Mouse (Mus musculus) limb, embryonic 14.5 days (tissue): ENCODE results near the gene Srebf1. TPM values are rescaled to one million over a fixed set of nuclear protein-coding genes. Genes with fewer than 3 reads are reported as not detected.

Experiments
- ATAC-seq: fragments of 200-750 bp; cut with Nextera tagmentation; 2 replicates; pipeline ENCODE4 v1.8.0; 2017; ENCODE audit warnings: low read depth, moderate number of reproducible peaks, moderate TSS enrichment; ENCODE audit not compliant: low FRiP score
- DNase-seq: peaks from one replicate; pipeline ENCODE4 v3.0.0-alpha.2; 2015; ENCODE audit warnings: low spot score
- H3K27ac ChIP-seq: fragments of 300-500 bp; sonication (generic); replicated peaks from 2 replicates; pipeline ENCODE4 v1.5.1; 2014; ENCODE audit warnings: low read depth, mild to moderate bottlenecking, low read length, moderate library complexity, mixed read lengths
- H3K27me3 ChIP-seq: fragments of 300-500 bp; sonication (generic); 2 replicates; pipeline ENCODE4 v1.6.1; 2014; ENCODE audit warnings: low read length, mixed read lengths; ENCODE audit not compliant: control insufficient read depth, insufficient read depth
- H3K36me3 ChIP-seq: fragments of 300-500 bp; sonication (generic); 2 replicates; pipeline ENCODE4 v1.6.1; 2014; ENCODE audit warnings: mild to moderate bottlenecking, low read length, moderate library complexity, mixed read lengths; ENCODE audit not compliant: control insufficient read depth, insufficient read depth
- H3K4me1 ChIP-seq: fragments of 300-500 bp; sonication (generic); 2 replicates; pipeline ENCODE4 v1.6.1; 2014; ENCODE audit warnings: antibody characterized with exemption, low read length, mixed read lengths; ENCODE audit not compliant: control insufficient read depth, insufficient read depth
- H3K4me2 ChIP-seq: fragments of 300-500 bp; sonication (generic); replicated peaks from 2 replicates; pipeline ENCODE4 v1.6.1; 2014; ENCODE audit warnings: low read depth, mild to moderate bottlenecking, low read length, moderate library complexity; ENCODE audit not compliant: severe bottlenecking
- H3K4me3 ChIP-seq: fragments of 300-500 bp; sonication (generic); replicated peaks from 2 replicates; pipeline ENCODE4 v1.5.1; 2014; ENCODE audit warnings: low read length
- H3K9ac ChIP-seq: fragments of 300-500 bp; sonication (generic); 2 replicates; pipeline ENCODE4 v1.6.1; 2014; ENCODE audit warnings: mild to moderate bottlenecking, low read depth, low read length, moderate library complexity; ENCODE audit not compliant: severe bottlenecking
- H3K9me3 ChIP-seq: fragments of 300-500 bp; sonication (generic); 2 replicates; pipeline ENCODE4 v1.6.1; 2016; ENCODE audit warnings: low read length; ENCODE audit not compliant: control insufficient read depth
- POLR2A ChIP-seq: fragments of 200-500 bp; IDR thresholded peaks from 2 replicates; pipeline ENCODE4 v1.8.0; 2012; ENCODE audit warnings: inconsistent platforms, mild to moderate bottlenecking, moderate library complexity, borderline replicate concordance; ENCODE audit not compliant: insufficient read depth, insufficient read length; ENCODE audit errors: extremely low read depth
- WGBS: fragments of 180-500 bp; shearing (Covaris S2); extraction: QIAGEN DNeasy Blood & Tissue Kit; methylation state at CpG from one replicate; pipeline ENCODE4 v1.1.7; 2014; 5-methylcytosine and 5-hydroxymethylcytosine counted together
- polyA plus RNA-seq, 2 experiments: library from polyadenylated mRNA; depleted of rRNA in 1 of 2; stranded (reverse) in 1 of 2; unstranded in 1 of 2; fragments of >200 nt; fragmentation: Nextera tagmentation in 1 of 2; extraction: Ambion mirVana in 1 of 2; gene quantifications; 2 replicates each; pipeline versions ENCODE4 v1.2.1 to v1.2.3; 2012 to 2014

Srebf1 gene
- polyA plus RNA-seq, 2 experiments: 77.1 to 96.5 TPM

DNA sequence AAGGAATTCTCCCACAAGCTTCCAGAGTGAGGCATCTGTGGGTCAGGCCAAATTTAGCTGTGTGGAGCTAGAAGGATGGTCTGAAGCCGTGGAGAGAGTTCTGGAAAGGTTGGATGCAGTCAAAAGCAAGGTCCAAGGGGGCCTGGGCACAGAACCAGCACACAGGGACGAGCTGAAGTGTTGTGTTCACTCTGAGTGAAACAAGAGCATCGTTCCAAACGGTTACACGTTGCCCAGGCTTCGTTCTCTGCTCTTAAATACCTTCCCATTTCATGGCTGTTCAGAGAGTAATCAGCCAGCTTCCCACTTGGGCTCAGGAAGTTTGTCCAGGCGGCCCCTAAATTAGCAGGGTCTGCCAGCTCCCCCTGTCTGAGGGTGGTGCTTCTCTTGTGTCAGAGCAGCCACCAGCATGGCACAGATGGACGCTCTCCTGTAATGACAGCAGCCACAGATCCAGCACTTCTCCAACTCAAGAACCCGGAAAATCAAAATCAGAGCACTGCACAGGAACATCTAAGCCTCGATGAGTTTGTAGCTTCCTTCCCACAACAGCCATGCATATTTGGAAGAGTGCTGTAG lies 48.7 kb downstream of the Srebf1 start:
- Histone ChIP-seq H3K27me3 (no peaks in the 10 kb centered on the region), H3K27ac (no peak overlapping the region), H3K36me3 (no peaks in the 10 kb centered on the region; the same call in 1 of the 2 replicates), H3K9me3 (no peaks in the 10 kb centered on the region), H3K4me2 (no peak overlapping the region), H3K4me1 (peaks cover 52% of the 10 kb centered on the region), H3K9ac (no peak overlapping the region), H3K4me3 (no peak overlapping the region)
- no peak for TF ChIP-seq POLR2A
- 41% methylated on average over 10 of the region's 10 CpGs for WGBS
- DNase-seq (no peak), ATAC-seq (no peak)

DNA sequence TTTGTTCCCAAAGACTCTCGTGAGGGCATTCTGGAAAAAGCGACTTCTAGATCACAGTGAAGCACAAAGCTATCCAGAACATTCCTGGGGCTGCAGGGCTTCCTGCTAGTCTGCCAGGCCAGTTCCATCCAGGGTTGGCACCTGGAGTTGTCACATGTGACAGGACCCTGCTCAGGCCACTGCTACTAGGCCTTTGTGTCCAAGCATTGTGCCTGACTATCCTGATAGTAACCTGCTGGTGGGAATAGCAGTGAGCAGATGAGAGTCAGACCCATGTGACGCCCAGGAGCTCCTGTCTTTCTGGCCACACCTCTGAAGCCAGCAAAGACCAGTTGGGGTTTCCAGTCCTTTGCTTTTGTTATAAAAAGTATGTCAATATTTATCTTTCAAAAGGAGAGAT lies 50.3 kb downstream of the Srebf1 start:
- H3K4me1 ChIP-seq: peaks cover 48% of the 10 kb centered on the region
- no peak for TF ChIP-seq POLR2A
- ATAC-seq (no peak), DNase-seq (no peak)
- no peaks in the 10 kb centered on the region for H3K9me3 ChIP-seq
- 84% methylated on average over 3 of the region's 3 CpGs for WGBS
- no peak overlapping the region for H3K27ac ChIP-seq
- H3K4me2 ChIP-seq: no peak overlapping the region
- H3K36me3 ChIP-seq: peaks cover 1% of the 10 kb centered on the region
- H3K9ac ChIP-seq: no peak overlapping the region; the same call in 1 of the 2 replicates
- H3K4me3 ChIP-seq: no peak overlapping the region
- no peaks in the 10 kb centered on the region for H3K27me3 ChIP-seq

DNA sequence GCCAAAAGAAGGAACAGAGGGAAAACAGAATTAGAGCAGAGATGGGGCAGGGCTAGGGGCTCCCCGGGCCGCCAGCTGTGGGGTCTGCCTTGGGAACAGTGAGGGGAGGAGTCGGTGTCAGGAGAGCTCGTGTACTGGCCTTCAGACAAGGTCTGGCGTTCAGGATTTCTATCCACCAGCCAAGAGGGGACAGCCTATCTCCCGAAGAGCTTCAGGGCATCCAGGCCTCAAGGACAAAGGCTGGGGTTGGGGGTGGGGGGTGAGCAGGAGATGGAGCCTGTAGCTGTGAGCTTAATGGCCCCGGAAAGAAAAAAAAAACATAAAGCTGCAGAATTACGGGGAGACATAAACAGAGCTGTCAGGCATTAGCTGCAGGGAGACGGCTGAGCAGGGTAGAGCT lies 53.6 kb downstream of the Srebf1 start:
- Histone ChIP-seq H3K27me3 (no peaks in the 10 kb centered on the region), H3K9me3 (no peaks in the 10 kb centered on the region), H3K27ac (no peak overlapping the region), H3K4me2 (no peak overlapping the region), H3K9ac (no peak overlapping the region), H3K4me3 (no peak overlapping the region), H3K4me1 (peaks cover 37% of the 10 kb centered on the region), H3K36me3 (peaks cover 13% of the 10 kb centered on the region)
- no peak for DNase-seq
- 25% methylated on average over 9 of the region's 9 CpGs for WGBS
- ATAC-seq: no peak
- no peak for TF ChIP-seq POLR2A

DNA sequence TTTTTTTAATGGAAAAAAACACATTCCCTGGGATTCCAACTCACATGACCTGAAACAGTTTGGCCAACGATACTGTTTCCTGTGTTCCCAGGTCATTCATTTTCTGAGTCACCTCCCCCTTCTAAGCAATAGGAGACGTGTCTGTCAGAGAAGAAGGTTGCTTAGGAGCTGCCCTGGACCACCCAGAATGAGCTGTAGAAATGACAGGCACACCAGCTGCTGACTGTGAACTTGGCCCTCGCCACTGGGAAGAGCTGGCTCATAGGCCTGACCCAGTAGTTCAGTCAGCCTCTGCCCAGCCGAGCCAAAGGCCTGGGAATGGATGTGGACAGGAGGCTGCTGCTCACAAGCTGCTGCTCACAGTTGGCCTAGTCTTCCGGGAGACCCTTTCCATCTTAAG lies 57.3 kb downstream of the Srebf1 start:
- no peak overlapping the region for H3K4me3 ChIP-seq
- H3K4me2 ChIP-seq: no peak overlapping the region
- H3K9ac ChIP-seq: no peak overlapping the region
- no peak overlapping the region for H3K27ac ChIP-seq
- 48% methylated on average over 5 of the region's 5 CpGs for WGBS
- DNase-seq (no peak), ATAC-seq (no peak)
- H3K4me1 ChIP-seq: peaks cover 24% of the 10 kb centered on the region
- H3K9me3 ChIP-seq: no peaks in the 10 kb centered on the region
- H3K36me3 ChIP-seq: peaks cover 25% of the 10 kb centered on the region
- TF ChIP-seq POLR2A: no peak
- no peaks in the 10 kb centered on the region for H3K27me3 ChIP-seq

DNA sequence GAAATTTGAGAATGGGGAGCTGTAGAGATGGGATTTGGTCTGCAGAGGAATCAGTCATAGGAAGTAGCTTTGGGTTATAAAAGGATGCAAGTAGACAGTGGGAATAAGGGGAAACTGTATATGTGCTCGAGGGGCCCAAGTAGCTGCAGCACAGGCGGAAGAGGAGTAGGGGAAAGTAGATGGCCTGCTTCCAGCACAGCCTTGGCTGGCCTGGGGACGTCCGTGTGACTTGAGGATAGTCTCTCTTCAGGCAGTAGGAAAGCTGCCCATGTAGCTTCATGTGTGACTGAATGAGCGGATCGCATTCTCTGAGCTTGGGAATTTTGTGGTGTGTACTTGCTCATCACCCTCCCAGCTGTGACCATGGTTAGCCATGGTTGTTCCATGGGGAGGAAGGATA lies 57.9 kb downstream of the Srebf1 start:
- H3K36me3 ChIP-seq: peaks cover 30% of the 10 kb centered on the region
- no peak for ATAC-seq
- H3K9me3 ChIP-seq: no peaks in the 10 kb centered on the region
- no peaks in the 10 kb centered on the region for H3K27me3 ChIP-seq
- WGBS: 79% methylated on average over 6 of the region's 6 CpGs
- TF ChIP-seq POLR2A: no peak
- no peak for DNase-seq
- H3K4me1 ChIP-seq: peaks cover 26% of the 10 kb centered on the region
- H3K4me3 ChIP-seq: no peak overlapping the region
- no peak overlapping the region for H3K9ac ChIP-seq
- no peak overlapping the region for H3K4me2 ChIP-seq
- no peak overlapping the region for H3K27ac ChIP-seq

DNA sequence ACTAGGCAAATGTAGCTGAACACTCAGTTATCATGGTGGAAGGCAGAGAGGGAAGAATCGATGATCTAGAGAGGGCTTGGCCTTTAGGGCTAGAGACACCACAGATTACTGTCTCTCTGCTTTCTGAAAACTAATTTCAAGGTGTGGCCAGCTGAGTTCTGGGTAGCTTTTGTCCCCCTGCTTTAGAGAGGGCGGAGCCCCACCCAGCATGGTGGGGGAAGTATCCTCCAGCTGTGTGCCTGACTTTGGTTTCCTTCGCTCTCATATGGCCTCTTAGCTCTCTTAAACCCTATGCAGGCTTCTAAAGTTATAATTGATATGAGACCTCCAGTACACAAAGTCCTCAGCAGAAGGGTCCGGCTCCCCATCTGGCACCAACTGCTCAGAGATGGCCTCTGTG lies 59.0 kb downstream of the Srebf1 start:
- H3K9ac ChIP-seq: no peak overlapping the region
- WGBS: 95% methylated on average over 4 of the region's 4 CpGs
- H3K27ac ChIP-seq: no peak overlapping the region
- no peak for ATAC-seq
- peaks cover 23% of the 10 kb centered on the region for H3K4me1 ChIP-seq
- TF ChIP-seq POLR2A: no peak
- no peak overlapping the region for H3K4me3 ChIP-seq
- no peak for DNase-seq
- no peak overlapping the region for H3K4me2 ChIP-seq
- peaks cover 31% of the 10 kb centered on the region for H3K36me3 ChIP-seq
- no peaks in the 10 kb centered on the region for H3K9me3 ChIP-seq
- no peaks in the 10 kb centered on the region for H3K27me3 ChIP-seq
